Mouse (Mus musculus): ENCODE results near the gene Cutc. TPM values are rescaled to one million over a fixed set of nuclear protein-coding genes. Genes with fewer than 3 reads are reported as not detected.
A peak's percentile ranks its signal among the peaks of the same experiment; 100 is the strongest.

Gene Cutc
- polyA plus RNA-seq (2015; fragmentation: Nextera tagmentation; extraction: Ambion mirVana), result 18.3 and 18.7 TPM in 2 replicates

DNA sequence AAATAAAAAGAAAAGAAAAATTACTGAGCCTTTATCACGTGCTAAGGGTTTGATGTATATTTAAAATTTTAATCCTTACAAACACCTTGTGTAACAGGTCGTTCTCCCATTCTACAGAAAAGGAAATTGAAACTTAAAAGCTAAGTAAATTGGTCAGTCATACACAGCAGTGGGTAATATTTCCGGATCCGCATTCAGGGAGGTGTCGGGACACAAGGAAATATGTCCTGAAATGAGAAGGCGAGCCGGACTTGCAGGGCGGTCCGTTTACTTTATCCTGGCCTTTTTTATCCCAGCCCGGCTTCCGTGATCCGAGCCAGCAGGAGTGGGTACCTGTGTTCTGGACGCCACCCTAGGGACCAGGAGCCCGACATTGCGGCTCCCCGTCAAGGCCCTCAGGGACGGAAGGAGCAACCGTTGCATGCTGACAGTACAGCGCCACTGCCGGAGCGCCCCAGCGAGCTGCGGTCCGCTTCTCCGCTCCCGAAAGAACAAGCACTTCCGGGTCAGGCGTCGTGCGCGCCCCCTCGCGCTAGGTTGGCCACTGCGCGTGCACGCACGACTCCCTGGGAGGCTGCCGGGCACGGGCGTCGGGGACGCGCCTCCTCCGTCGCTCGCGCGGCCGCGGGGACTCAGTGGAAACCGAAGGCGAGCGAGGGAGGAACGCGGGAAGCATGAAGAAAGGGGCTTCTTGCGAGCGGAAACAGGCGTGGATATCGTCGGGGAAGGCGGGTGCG, at the start of gene Cutc, which contains the start of gene Cox15:
TSS of gene Cutc (plus strand) at position 508 of the 737 bp plus-strand sequence.
TSS of gene Cox15 (minus strand) at position 512 of the 737 bp plus-strand sequence.
- Histone ChIP-seq H3K27ac (peak within 1 kb of the TSS; percentile 98), H3K4me3 (replicated peaks) (peak within 1 kb of the TSS; percentile 75), H3K9ac (peak within 1 kb of the TSS; percentile 62), H3K27me3 (replicated peaks) (no peaks in the 10 kb centered on the region), H3K9me3 (no peaks in the 10 kb centered on the region), H3K4me2 (peak within 1 kb of the TSS; percentile 65), H3K36me3 (peaks cover 12% of the 10 kb centered on the region), H3K4me1 (no peaks in the 10 kb centered on the region; the same call in 1 of the 2 replicates)
- ATAC-seq (ENCODE audit: insufficient read depth, low FRiP score, low read depth), result peak; percentile 88
- WGBS, result under 1% methylated on average over 62 of the region's 62 CpGs

DNA sequence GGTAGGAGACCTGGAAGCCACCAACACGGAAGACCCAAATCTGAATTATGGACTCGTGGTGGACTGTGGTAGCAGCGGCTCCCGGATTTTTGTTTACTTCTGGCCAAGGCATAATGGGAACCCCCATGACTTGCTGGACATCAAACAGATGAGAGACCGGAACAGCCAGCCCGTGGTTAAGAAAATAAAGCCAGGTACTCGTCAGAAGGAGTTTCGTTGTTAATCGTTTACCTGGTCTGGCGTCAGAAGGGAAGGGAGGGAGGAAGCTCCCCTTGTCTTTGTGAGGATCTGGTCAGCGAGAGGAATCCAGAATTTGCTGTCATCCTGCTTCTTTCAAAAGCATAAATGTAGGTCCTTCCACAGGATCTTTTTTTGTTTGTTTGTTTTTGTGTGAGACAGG, 48.6 kb upstream of the Cutc start:
- 73% methylated on average over 11 of the region's 11 CpGs for WGBS
- Histone ChIP-seq H3K36me3 (peaks cover 36% of the 10 kb centered on the region), H3K27ac (no peak overlapping the region)

DNA sequence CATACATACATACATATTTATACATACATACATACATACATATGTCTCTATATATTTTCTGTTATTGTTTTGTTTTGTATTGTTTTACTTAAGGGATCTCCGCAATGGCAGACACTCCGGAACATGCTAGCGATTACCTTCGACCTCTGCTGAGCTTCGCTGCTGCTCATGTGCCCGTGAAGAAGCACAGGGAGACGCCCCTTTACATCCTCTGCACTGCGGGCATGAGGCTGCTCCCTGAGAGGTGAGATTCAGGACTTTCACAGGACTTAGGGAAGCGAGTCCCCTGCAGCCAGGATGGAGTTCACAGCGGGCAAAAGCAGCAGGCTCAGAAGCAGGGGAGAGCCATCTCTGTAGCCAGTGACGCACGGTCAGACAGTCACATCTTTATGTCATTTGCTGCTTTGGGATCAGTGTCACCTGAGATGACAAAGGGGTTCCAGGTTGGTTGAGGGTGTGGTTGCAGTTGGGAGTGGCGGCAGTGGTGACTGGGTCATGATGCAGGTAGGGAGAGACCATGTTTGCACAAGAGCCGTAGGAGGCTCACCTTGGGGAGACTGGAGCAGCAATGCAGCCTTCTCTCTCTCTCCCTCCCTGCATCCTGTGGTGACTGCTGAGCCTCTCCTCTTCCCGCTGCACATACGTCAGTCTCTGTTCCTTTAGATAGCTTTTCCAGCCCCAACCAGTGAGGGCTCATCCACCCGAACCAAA, 47.9 kb upstream of the Cutc start:
- Histone ChIP-seq H3K9ac (no peak overlapping the region), H3K4me3 (replicated peaks) (no peak overlapping the region), H3K27ac (no peak overlapping the region), H3K9me3 (no peaks in the 10 kb centered on the region), H3K4me2 (no peak overlapping the region), H3K27me3 (replicated peaks) (no peaks in the 10 kb centered on the region), H3K36me3 (peaks cover 33% of the 10 kb centered on the region), H3K4me1 (no peaks in the 10 kb centered on the region)
- ATAC-seq (ENCODE audit: insufficient read depth, low FRiP score, low read depth), result 0 out of 2 replicates have a peak, but pooled peaks have one; percentile 58
- 83% methylated on average over 17 of the region's 17 CpGs for WGBS

More for the DNA sequence above, 48.6 kb upstream of the Cutc start:
- Histone ChIP-seq H3K9me3 (no peaks in the 10 kb centered on the region), H3K4me3 (replicated peaks) (no peak overlapping the region), H3K9ac (no peak overlapping the region), H3K4me2 (no peak overlapping the region), H3K27me3 (replicated peaks) (no peaks in the 10 kb centered on the region), H3K4me1 (no peaks in the 10 kb centered on the region)
- no peak for ATAC-seq (ENCODE audit: insufficient read depth, low FRiP score, low read depth)

DNA sequence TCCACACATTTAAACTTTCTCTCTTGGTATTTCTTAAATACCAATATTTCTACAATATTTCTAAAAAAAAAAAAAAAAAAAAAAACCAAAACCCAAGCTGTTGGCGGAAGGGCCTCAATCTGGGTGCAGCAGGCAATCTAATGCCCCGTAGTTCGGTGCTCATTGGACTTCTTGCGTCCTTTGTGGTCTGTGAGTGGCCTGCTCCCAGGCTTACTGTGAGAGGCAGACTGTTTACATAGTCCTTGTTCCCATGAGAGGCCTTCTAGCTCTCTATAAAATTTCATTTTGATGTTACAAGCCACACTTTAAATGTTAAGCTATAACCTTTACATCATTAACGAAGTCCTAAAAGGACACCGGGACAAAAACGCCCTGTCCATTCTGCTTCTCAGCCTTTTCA, 44.6 kb upstream of the Cutc start:
- Histone ChIP-seq H3K27ac (no peak overlapping the region), H3K9me3 (no peaks in the 10 kb centered on the region), H3K4me1 (no peaks in the 10 kb centered on the region), H3K27me3 (replicated peaks) (no peaks in the 10 kb centered on the region), H3K4me3 (replicated peaks) (no peak overlapping the region), H3K4me2 (no peak overlapping the region), H3K36me3 (peaks cover 31% of the 10 kb centered on the region), H3K9ac (no peak overlapping the region)
- WGBS, result 87% methylated on average over 7 of the region's 7 CpGs
- ATAC-seq (ENCODE audit: insufficient read depth, low FRiP score, low read depth), result no peak

DNA sequence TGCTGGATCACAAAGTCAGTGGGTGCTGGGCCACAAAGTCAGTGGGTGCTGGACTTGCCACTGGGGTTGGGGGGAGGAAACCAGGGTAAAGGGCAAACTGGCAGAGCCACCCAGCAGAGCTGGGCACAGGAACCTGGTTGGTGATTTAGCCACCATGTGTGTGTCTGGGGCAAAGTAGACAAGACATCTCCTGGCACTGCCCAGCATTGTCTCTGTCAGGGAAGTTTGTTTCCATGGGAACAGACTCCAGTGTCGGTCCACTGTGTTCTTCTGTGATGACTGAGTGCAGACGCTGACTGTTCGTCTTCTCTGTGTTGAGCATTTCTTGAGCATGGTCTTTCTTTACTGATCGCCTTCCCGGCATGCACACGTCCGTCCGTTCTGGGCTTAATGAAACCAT, 43.5 kb upstream of the Cutc start:
- Histone ChIP-seq H3K27me3 (replicated peaks) (no peaks in the 10 kb centered on the region), H3K4me2 (no peak overlapping the region), H3K4me1 (no peaks in the 10 kb centered on the region), H3K36me3 (peaks cover 31% of the 10 kb centered on the region), H3K9ac (no peak overlapping the region), H3K9me3 (no peaks in the 10 kb centered on the region), H3K27ac (no peak overlapping the region), H3K4me3 (replicated peaks) (no peak overlapping the region)
- 87% methylated on average over 8 of the region's 8 CpGs for WGBS
- ATAC-seq (ENCODE audit: insufficient read depth, low FRiP score, low read depth), result no peak

DNA sequence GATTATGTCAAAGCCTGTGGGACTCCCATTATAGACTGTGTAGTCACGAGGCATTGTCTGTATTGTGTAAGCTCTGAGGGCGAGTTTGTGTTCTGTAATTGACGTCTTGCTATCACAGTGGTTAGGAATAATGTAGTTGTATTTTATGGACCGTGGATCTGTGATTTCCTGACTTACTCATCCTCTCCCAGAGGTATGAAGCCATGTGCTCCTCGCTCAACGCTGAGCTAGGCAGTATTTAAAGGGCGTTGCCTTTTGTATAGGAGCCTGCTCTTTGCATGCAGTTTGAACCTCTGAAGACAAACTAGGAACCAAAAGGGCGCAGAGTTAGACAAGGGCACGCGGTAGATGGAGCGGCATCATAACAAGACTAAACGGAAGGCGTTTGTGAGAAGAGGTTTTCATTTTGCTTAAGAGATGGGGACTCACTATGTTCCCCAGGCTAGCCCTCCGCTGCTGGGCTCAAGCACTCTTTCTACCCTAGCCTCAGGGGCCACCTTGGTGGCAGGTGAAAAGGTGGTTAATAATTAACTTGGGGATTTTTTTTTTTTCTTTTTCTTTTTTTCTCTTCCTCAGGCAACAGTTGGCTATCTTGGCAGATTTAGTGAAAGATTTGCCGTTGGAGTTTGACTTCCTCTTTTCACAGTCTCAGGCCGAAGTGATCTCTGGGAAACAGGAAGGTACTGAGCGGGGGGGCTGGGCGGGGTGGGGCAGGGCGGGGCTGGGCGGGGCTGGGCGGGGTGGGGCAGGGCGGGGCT, 41.5 kb upstream of the Cutc start:
- Histone ChIP-seq H3K4me3 (replicated peaks) (no peak overlapping the region), H3K36me3 (peaks cover 20% of the 10 kb centered on the region), H3K4me2 (peak overlapping the region; percentile 17; the same call in 1 of the 2 replicates), H3K9ac (no peak overlapping the region), H3K9me3 (no peaks in the 10 kb centered on the region), H3K27me3 (replicated peaks) (no peaks in the 10 kb centered on the region), H3K27ac (peak overlapping the region; percentile 83), H3K4me1 (no peaks in the 10 kb centered on the region)
- peak; percentile 81 for ATAC-seq (ENCODE audit: insufficient read depth, low FRiP score, low read depth)
- 46% methylated on average over 22 of the region's 22 CpGs for WGBS

DNA sequence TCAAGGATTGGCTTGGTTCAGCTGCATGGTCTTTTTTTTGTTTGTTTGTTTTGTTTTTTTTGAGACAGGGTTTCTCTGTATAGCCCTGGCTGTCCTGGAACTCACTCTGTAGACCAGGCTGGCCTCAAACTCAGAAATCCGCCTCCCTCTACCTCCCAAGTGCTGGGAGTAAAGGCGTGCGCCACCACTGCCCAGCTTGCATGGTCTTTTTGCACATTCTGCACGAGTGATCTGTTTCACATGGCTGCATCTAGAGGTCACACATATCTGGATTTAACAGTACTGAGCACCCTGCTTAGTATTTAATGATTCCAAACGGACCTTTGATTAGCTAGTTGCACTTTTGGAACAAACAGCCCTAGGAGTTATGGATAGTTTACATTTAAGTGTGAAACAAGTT, 40.8 kb upstream of the Cutc start:
- ATAC-seq (ENCODE audit: insufficient read depth, low FRiP score, low read depth), result no peak

DNA sequence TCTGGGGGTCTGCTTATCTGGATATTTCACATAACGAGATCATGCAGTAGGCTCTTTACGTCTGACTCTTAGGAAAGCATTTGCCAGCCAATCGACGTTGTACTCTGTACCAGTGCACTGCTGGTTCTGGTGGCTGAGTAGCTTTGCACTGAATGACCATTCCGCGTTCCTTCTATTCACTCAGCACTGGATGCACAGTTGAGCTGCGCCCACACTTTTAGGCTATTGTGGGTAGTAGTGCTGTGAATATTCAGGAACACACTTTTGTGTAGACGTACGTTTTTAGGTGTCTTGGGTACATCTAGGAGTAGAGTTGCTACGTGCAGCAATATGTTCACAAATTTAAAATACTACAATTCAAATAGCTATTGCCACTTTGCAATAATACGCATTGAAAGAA, 32.7 kb upstream of the Cutc start:
- Histone ChIP-seq H3K27ac (no peak overlapping the region), H3K4me1 (no peaks in the 10 kb centered on the region), H3K9ac (no peak overlapping the region), H3K4me2 (no peak overlapping the region), H3K27me3 (replicated peaks) (no peaks in the 10 kb centered on the region), H3K36me3 (peaks cover 27% of the 10 kb centered on the region), H3K9me3 (no peaks in the 10 kb centered on the region), H3K4me3 (replicated peaks) (no peak overlapping the region)
- no peak for ATAC-seq (ENCODE audit: insufficient read depth, low FRiP score, low read depth)
- 96% methylated on average over 11 of the region's 11 CpGs for WGBS

More for the DNA sequence above, 40.8 kb upstream of the Cutc start:
- H3K4me2 ChIP-seq, result no peak overlapping the region
- no peak overlapping the region for H3K4me3 ChIP-seq (replicated peaks)
- H3K27ac ChIP-seq, result no peak overlapping the region
- H3K4me1 ChIP-seq, result no peaks in the 10 kb centered on the region
- no peaks in the 10 kb centered on the region for H3K27me3 ChIP-seq (replicated peaks)
- H3K9me3 ChIP-seq, result no peaks in the 10 kb centered on the region
- peaks cover 20% of the 10 kb centered on the region for H3K36me3 ChIP-seq
- H3K9ac ChIP-seq, result no peak overlapping the region
- WGBS, result 84% methylated on average over 5 of the region's 5 CpGs

DNA sequence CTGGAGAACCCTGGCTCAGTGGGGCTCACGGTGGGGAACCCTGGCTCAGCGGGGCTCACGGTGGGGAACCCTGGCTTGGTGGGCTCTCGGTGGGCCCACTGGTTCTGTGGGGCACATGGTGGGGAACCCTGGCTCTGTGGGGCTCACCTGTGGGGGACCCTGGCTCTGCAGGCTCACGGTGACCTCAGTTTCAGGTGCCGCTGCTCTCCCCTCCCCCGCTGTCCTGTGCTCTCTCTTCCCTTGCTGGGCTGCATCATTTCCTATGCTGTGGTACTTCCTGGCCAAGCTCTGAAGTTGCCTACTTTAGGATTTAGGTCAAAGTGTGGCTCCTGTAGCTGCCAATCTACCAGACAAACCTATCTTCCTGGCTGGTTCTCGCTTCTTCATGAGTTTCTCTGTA, 29.9 kb upstream of the Cutc start:
- H3K27me3 ChIP-seq (replicated peaks), result no peaks in the 10 kb centered on the region
- H3K36me3 ChIP-seq, result peaks cover 47% of the 10 kb centered on the region
- no peak for ATAC-seq (ENCODE audit: insufficient read depth, low FRiP score, low read depth)
- WGBS, result 80% methylated on average over 8 of the region's 8 CpGs
- no peak overlapping the region for H3K4me2 ChIP-seq
- no peak overlapping the region for H3K27ac ChIP-seq
- no peak overlapping the region for H3K4me3 ChIP-seq (replicated peaks)
- no peak overlapping the region for H3K9ac ChIP-seq
- no peaks in the 10 kb centered on the region for H3K9me3 ChIP-seq
- H3K4me1 ChIP-seq, result no peaks in the 10 kb centered on the region

DNA sequence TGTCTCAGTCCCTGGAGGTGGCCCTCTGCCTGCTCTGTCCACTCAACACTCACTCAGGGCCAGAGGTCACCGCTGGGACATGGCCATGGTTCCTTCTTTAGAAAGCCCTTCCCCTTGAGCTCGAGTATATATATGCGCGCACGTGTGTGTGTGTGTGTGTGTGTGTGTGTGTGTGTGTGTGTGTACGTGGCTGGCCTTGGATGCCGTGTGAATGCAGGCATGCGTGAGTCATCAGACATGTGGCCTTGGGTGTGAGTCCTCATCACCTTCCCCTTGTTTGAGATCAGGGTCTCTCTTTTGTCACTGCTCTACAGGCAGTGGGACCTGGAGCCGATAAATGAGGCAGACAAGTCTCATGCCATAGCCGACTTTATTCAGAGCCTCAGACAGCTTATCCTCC, 29.3 kb upstream of the Cutc start:
- H3K9ac ChIP-seq, result no peak overlapping the region
- no peaks in the 10 kb centered on the region for H3K27me3 ChIP-seq (replicated peaks)
- H3K4me3 ChIP-seq (replicated peaks), result no peak overlapping the region
- no peak overlapping the region for H3K27ac ChIP-seq
- no peaks in the 10 kb centered on the region for H3K4me1 ChIP-seq
- ATAC-seq (ENCODE audit: insufficient read depth, low FRiP score, low read depth), result no peak
- H3K4me2 ChIP-seq, result no peak overlapping the region
- no peaks in the 10 kb centered on the region for H3K9me3 ChIP-seq
- peaks cover 45% of the 10 kb centered on the region for H3K36me3 ChIP-seq
- WGBS, result 71% methylated on average over 10 of the region's 10 CpGs

DNA sequence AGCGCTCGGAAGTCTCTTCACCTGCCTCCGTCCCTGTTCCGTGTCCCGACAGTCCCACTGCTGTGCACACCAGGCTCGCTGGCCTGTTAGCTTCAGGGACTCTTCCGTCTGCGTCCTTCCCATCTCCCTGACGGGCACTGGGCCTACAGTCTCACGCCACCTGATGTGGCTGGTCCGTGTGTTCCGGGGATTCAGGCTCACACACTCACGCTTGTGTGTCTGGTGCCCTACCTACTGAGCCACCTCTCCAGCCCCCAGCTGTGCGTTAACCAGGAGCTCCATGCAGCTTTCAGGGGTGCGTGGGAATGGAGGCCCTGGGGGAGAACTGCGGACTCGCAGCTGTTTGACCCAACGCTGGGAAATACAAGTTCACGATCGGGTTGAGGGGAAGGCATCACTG, 28.6 kb upstream of the Cutc start:
- no peak overlapping the region for H3K4me2 ChIP-seq
- H3K4me3 ChIP-seq (replicated peaks), result no peak overlapping the region
- no peaks in the 10 kb centered on the region for H3K27me3 ChIP-seq (replicated peaks)
- no peak for ATAC-seq (ENCODE audit: insufficient read depth, low FRiP score, low read depth)
- 93% methylated on average over 20 of the region's 20 CpGs for WGBS
- H3K9ac ChIP-seq, result no peak overlapping the region
- no peaks in the 10 kb centered on the region for H3K9me3 ChIP-seq
- H3K4me1 ChIP-seq, result no peaks in the 10 kb centered on the region
- no peak overlapping the region for H3K27ac ChIP-seq
- H3K36me3 ChIP-seq, result peaks cover 51% of the 10 kb centered on the region

DNA sequence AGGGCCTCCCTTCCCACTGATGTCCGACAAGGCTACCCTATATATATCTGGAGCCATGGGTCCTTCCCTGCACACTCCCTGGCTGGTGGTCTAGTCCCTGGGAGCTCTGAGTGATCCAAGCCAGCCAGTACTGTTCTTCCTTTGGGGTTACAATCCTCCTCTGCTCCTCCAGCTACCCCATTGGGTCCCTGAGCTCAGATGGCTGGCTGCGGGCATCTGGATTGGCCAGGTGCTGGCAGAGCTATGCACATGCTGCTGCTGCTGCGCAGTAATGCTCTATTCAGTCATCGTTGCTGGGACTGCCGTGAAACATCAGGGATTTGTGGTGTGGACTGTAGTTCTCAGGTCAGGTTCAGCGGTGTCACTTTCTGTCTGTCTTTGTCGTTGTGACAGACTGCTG, 28.0 kb upstream of the Cutc start:
- no peak overlapping the region for H3K4me2 ChIP-seq
- H3K9me3 ChIP-seq, result no peaks in the 10 kb centered on the region
- peaks cover 54% of the 10 kb centered on the region for H3K36me3 ChIP-seq
- no peak for ATAC-seq (ENCODE audit: insufficient read depth, low FRiP score, low read depth)
- no peaks in the 10 kb centered on the region for H3K27me3 ChIP-seq (replicated peaks)
- no peak overlapping the region for H3K27ac ChIP-seq
- WGBS, result 87% methylated on average over 7 of the region's 7 CpGs
- no peak overlapping the region for H3K4me3 ChIP-seq (replicated peaks)
- H3K4me1 ChIP-seq, result no peaks in the 10 kb centered on the region
- H3K9ac ChIP-seq, result no peak overlapping the region

Measured in stomach, embryonic 15.5 days (tissue).